Mouse (Mus musculus): ENCODE measurements around the gene Gpr21.

GRCm38 (mm10) chr2:37485370-37485769 lies 30.8 kb upstream of the Gpr21 start:
- TF ChIP-seq CTCF (IDR thresholded peaks at IDR 0.05), result peak; percentile 88; the same call in 1 of the 2 replicates
- no peak for TF ChIP-seq POLR2A (IDR thresholded peaks at IDR 0.05; ENCODE audit: insufficient read depth, low read depth, low read length)

Measured in heart, adult 2 months (tissue).